Mouse (Mus musculus): ENCODE measurements at regions not wholly inside any gene's neighbourhood (a gene's known extent, or its start where the extent isn't known, plus 50 kb on each side); places are given as distances from the start of the nearest gene placed in this dataset.

- H3K9ac ChIP-seq (ENCODE audit: low read length), result no peak overlapping the region
- ATAC-seq (ENCODE audit: low FRiP score, low TSS enrichment), result no peak
- H3K27me3 ChIP-seq (ENCODE audit: control insufficient read depth, insufficient read depth, low read length), result no peaks in the 10 kb centered on the region
- WGBS, result 90% methylated on average over 2 of the region's 2 CpGs
- H3K36me3 ChIP-seq (ENCODE audit: control insufficient read depth, insufficient read depth, low read length), result no peaks in the 10 kb centered on the region
- H3K4me3 ChIP-seq (ENCODE audit: low read depth, low read length), result no peak overlapping the region
- DNase-seq (ENCODE audit: low spot score), result no peak
- no peak overlapping the region for H3K4me2 ChIP-seq (replicated peaks; ENCODE audit: low read depth)
- H3K4me1 ChIP-seq (replicated peaks; ENCODE audit: control insufficient read depth, insufficient read depth), result no peaks in the 10 kb centered on the region
- no peak for TF ChIP-seq EP300 (optimal IDR thresholded peaks at IDR 0.05)
- no peak for TF ChIP-seq CTCF (IDR thresholded peaks at IDR 0.05; ENCODE audit: low read depth)
- no peak overlapping the region for H3K27ac ChIP-seq (replicated peaks)
- no peaks in the 10 kb centered on the region for H3K9me3 ChIP-seq (ENCODE audit: control insufficient read depth, low read length)
Measured at GRCm38 (mm10) chr1:159398643-159399042, 124.9 kb upstream of the Tnr start.

DNA sequence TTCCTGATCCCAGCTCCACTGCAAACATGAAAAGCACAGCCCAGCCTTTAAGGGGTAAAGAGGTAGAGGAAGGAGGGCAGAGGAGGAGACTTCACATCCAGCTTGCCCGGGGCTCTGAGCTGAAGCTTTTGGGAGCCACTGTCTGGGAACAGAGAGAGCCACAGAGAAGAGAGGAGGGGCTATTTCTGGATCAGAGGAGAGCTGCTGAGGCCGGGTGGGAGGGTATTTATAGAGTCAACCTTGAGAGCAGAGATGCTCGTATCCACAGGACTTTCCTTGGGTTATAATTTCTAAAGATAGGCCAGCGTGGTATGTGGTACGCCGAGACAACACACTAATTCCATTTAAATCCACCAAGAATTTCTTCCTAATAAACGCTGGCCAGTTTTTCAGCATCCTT is 117.3 kb upstream of the Tnr start:
- no peak for ATAC-seq (ENCODE audit: low FRiP score, low TSS enrichment)
- DNase-seq (ENCODE audit: low spot score), result no peak
- no peak for TF ChIP-seq EP300 (optimal IDR thresholded peaks at IDR 0.05)
- TF ChIP-seq CTCF (IDR thresholded peaks at IDR 0.05; ENCODE audit: low read depth), result no peak
- no peak overlapping the region for H3K27ac ChIP-seq (replicated peaks)
- 66% methylated on average over 7 of the region's 7 CpGs for WGBS
- H3K9me3 ChIP-seq (ENCODE audit: control insufficient read depth, low read length), result no peaks in the 10 kb centered on the region
- H3K4me1 ChIP-seq (replicated peaks; ENCODE audit: control insufficient read depth, insufficient read depth), result no peaks in the 10 kb centered on the region
- H3K27me3 ChIP-seq (ENCODE audit: control insufficient read depth, insufficient read depth, low read length), result no peaks in the 10 kb centered on the region
- H3K4me3 ChIP-seq (ENCODE audit: low read depth, low read length), result no peak overlapping the region
- H3K4me2 ChIP-seq (replicated peaks; ENCODE audit: low read depth), result no peak overlapping the region
- no peaks in the 10 kb centered on the region for H3K36me3 ChIP-seq (ENCODE audit: control insufficient read depth, insufficient read depth, low read length)
- no peak overlapping the region for H3K9ac ChIP-seq (ENCODE audit: low read length)

- H3K4me1 ChIP-seq (replicated peaks; ENCODE audit: control insufficient read depth, insufficient read depth), result no peaks in the 10 kb centered on the region
- no peak overlapping the region for H3K27ac ChIP-seq (replicated peaks)
- no peak overlapping the region for H3K9ac ChIP-seq (ENCODE audit: low read length)
- ATAC-seq (ENCODE audit: low FRiP score, low TSS enrichment), result no peak
- no peak for DNase-seq (ENCODE audit: low spot score)
- no peak overlapping the region for H3K4me2 ChIP-seq (replicated peaks; ENCODE audit: low read depth)
- no peaks in the 10 kb centered on the region for H3K9me3 ChIP-seq (ENCODE audit: control insufficient read depth, low read length)
- no peaks in the 10 kb centered on the region for H3K27me3 ChIP-seq (ENCODE audit: control insufficient read depth, insufficient read depth, low read length)
- no peak for TF ChIP-seq CTCF (IDR thresholded peaks at IDR 0.05; ENCODE audit: low read depth)
- H3K36me3 ChIP-seq (ENCODE audit: control insufficient read depth, insufficient read depth, low read length), result no peaks in the 10 kb centered on the region
- H3K4me3 ChIP-seq (ENCODE audit: low read depth, low read length), result no peak overlapping the region
Measured at GRCm38 (mm10) chr1:159406781-159407180, 116.8 kb upstream of the Tnr start.

DNA sequence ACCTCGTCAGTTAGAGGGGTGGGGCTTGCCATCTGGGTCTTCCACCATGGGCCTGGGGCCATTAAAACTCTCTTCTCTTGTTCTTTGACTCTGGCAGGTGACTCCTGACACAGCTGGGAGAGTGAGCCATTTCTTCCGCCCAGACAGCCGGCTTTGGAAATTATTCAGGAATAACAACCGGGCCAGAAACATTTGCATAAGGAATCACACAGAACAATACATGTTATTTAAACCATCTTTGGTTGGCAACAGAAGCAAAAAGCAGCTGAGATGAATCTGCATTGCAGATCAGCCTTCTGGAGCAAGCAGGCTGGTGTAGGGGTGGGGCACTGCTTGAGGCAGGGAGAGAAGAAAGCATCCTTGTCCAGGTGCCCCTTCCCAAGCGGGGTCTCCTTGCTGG is 110.2 kb upstream of the Tnr start:
- no peak overlapping the region for H3K9ac ChIP-seq (ENCODE audit: low read length)
- H3K9me3 ChIP-seq (ENCODE audit: control insufficient read depth, low read length), result no peaks in the 10 kb centered on the region
- no peak for DNase-seq (ENCODE audit: low spot score)
- TF ChIP-seq CTCF (IDR thresholded peaks at IDR 0.05; ENCODE audit: low read depth), result no peak
- TF ChIP-seq EP300 (optimal IDR thresholded peaks at IDR 0.05), result no peak
- no peak for ATAC-seq (ENCODE audit: low FRiP score, low TSS enrichment)
- H3K27me3 ChIP-seq (ENCODE audit: control insufficient read depth, insufficient read depth, low read length), result no peaks in the 10 kb centered on the region
- H3K36me3 ChIP-seq (ENCODE audit: control insufficient read depth, insufficient read depth, low read length), result no peaks in the 10 kb centered on the region
- WGBS, result 51% methylated on average over 5 of the region's 5 CpGs
- no peaks in the 10 kb centered on the region for H3K4me1 ChIP-seq (replicated peaks; ENCODE audit: control insufficient read depth, insufficient read depth)
- no peak overlapping the region for H3K27ac ChIP-seq (replicated peaks)
- no peak overlapping the region for H3K4me2 ChIP-seq (replicated peaks; ENCODE audit: low read depth)
- H3K4me3 ChIP-seq (ENCODE audit: low read depth, low read length), result no peak overlapping the region

DNA sequence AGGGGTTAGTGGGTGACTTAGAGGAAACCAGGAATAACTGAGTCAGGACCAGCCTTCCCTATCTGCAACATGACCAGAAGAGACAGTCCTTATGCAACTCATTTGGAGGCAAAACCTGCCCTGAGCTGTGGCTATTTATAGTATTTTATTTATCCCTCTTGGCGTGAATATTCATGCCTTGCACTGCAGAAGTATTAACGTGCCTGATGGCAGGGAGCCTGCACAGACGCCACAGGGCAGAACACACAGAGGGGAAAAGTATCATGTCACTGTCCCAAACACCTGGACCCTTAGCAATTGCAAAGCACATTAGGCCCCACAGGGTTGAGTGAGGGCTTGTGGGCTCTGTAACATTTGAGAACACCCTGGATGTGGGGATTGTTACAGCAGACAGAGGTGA is 107.9 kb upstream of the Tnr start:
- H3K36me3 ChIP-seq (ENCODE audit: control insufficient read depth, insufficient read depth, low read length), result no peaks in the 10 kb centered on the region
- no peak overlapping the region for H3K4me2 ChIP-seq (replicated peaks; ENCODE audit: low read depth)
- TF ChIP-seq CTCF (IDR thresholded peaks at IDR 0.05; ENCODE audit: low read depth), result no peak
- TF ChIP-seq EP300 (optimal IDR thresholded peaks at IDR 0.05), result no peak
- DNase-seq (ENCODE audit: low spot score) (no peak), ATAC-seq (ENCODE audit: low FRiP score, low TSS enrichment) (no peak)
- no peaks in the 10 kb centered on the region for H3K4me1 ChIP-seq (replicated peaks; ENCODE audit: control insufficient read depth, insufficient read depth)
- H3K4me3 ChIP-seq (ENCODE audit: low read depth, low read length), result no peak overlapping the region
- H3K9me3 ChIP-seq (ENCODE audit: control insufficient read depth, low read length), result no peaks in the 10 kb centered on the region
- 56% methylated on average over 3 of the region's 3 CpGs for WGBS
- no peak overlapping the region for H3K27ac ChIP-seq (replicated peaks)
- no peaks in the 10 kb centered on the region for H3K27me3 ChIP-seq (ENCODE audit: control insufficient read depth, insufficient read depth, low read length)
- H3K9ac ChIP-seq (ENCODE audit: low read length), result no peak overlapping the region

- no peaks in the 10 kb centered on the region for H3K27me3 ChIP-seq (ENCODE audit: control insufficient read depth, insufficient read depth, low read length)
- WGBS, result 71% methylated on average over 5 of the region's 5 CpGs
Measured at GRCm38 (mm10) chr1:159417176-159417575, 106.4 kb upstream of the Tnr start.

More at GRCm38 (mm10) chr1:159417176-159417575, 106.4 kb upstream of the Tnr start:
- TF ChIP-seq EP300 (optimal IDR thresholded peaks at IDR 0.05) (no peak), CTCF (IDR thresholded peaks at IDR 0.05; ENCODE audit: low read depth) (no peak)
- DNase-seq (ENCODE audit: low spot score) (no peak), ATAC-seq (ENCODE audit: low FRiP score, low TSS enrichment) (no peak)
- Histone ChIP-seq H3K4me3 (ENCODE audit: low read depth, low read length) (no peak overlapping the region), H3K4me2 (replicated peaks; ENCODE audit: low read depth) (no peak overlapping the region), H3K9ac (ENCODE audit: low read length) (no peak overlapping the region), H3K36me3 (ENCODE audit: control insufficient read depth, insufficient read depth, low read length) (no peaks in the 10 kb centered on the region), H3K9me3 (ENCODE audit: control insufficient read depth, low read length) (no peaks in the 10 kb centered on the region), H3K27ac (replicated peaks) (no peak overlapping the region), H3K4me1 (replicated peaks; ENCODE audit: control insufficient read depth, insufficient read depth) (no peaks in the 10 kb centered on the region)

Data from stomach, postnatal 0 days (tissue).